Mouse (Mus musculus) inflammation-experienced regulatory T-cells, adult 6 months (primary cell): ENCODE results near the gene Aire. TPM values are rescaled to one million over a fixed set of nuclear protein-coding genes. Genes with fewer than 3 reads are reported as not detected.
A peak's percentile ranks its signal among the peaks of the same experiment; 100 is the strongest.
"Not testable (repeated sequence)": the region's sequence is repeated elsewhere in the genome, so short reads cannot be mapped to it uniquely, and the experiment has no call there.

Experiments
- ATAC-seq: one replicate; pipeline ENCODE4 v1.8.0; 2017
- polyA plus RNA-seq, 3 experiments: library from polyadenylated mRNA; unstranded; fragments of 100-300 nt; shearing (Covaris generic); gene quantifications; one replicate each; pipeline ENCODE4 v1.2.1; 2017

The Aire gene
- polyA plus RNA-seq, 3 experiments from 2014 or later, result 0.23 to 0.34 TPM; not detected in 1

- ATAC-seq, result no peak
Measured at GRCm38 (mm10) chr10:78049519-78050035, 6.2 kb upstream of the Aire start.

- ATAC-seq, result no peak
Measured at GRCm38 (mm10) chr10:78048061-78048730, 4.8 kb upstream of the Aire start.

- no peak for ATAC-seq
Measured at GRCm38 (mm10) chr10:78046388-78046787, 3.0 kb upstream of the Aire start.

- no peak for ATAC-seq
Measured at GRCm38 (mm10) chr10:78044531-78044930, 1.1 kb upstream of the Aire start.

- no peak for ATAC-seq
Measured at GRCm38 (mm10) chr10:78042697-78043405, 559 bp downstream of the Aire start.

- ATAC-seq, result no peak
Measured at GRCm38 (mm10) chr10:78042096-78042495, 1.3 kb downstream of the Aire start.

- ATAC-seq, result no peak
Measured at GRCm38 (mm10) chr10:78041647-78042046, 1.8 kb downstream of the Aire start, which contains the start of gene Dnmt3l. TSS of gene Dnmt3l (plus strand) at chr10:78041947.

GRCm38 (mm10) chr10:78037139-78037538, 6.3 kb downstream of the Aire start:
- no peak for ATAC-seq

- ATAC-seq, result no peak
Measured at GRCm38 (mm10) chr10:78031987-78032386, 11.4 kb downstream of the Aire start.

- ATAC-seq, result no peak
Measured at GRCm38 (mm10) chr10:78029080-78029479, 14.3 kb downstream of the Aire start.

- peak; percentile 92 for ATAC-seq
Measured at GRCm38 (mm10) chr10:78028129-78028528, 15.3 kb downstream of the Aire start.

- not testable (repeated sequence) for ATAC-seq
Measured at GRCm38 (mm10) chr10:78025453-78025852, 18.0 kb downstream of the Aire start.

GRCm38 (mm10) chr10:78019984-78020383, 23.4 kb downstream of the Aire start:
- ATAC-seq, result not testable (repeated sequence)

- ATAC-seq, result no peak
Measured at GRCm38 (mm10) chr10:78019291-78019690, 24.1 kb downstream of the Aire start.

GRCm38 (mm10) chr10:78018797-78019203, 24.6 kb downstream of the Aire start:
- ATAC-seq, result peak; percentile 99

GRCm38 (mm10) chr10:78016366-78016765, 27.0 kb downstream of the Aire start:
- ATAC-seq, result no peak

GRCm38 (mm10) chr10:78015489-78015888, 27.9 kb downstream of the Aire start:
- no peak for ATAC-seq

- no peak for ATAC-seq
Measured at GRCm38 (mm10) chr10:78012661-78013495, 30.5 kb downstream of the Aire start.

- ATAC-seq, result not testable (repeated sequence)
Measured at GRCm38 (mm10) chr10:78011116-78011515, 32.3 kb downstream of the Aire start.

- no peak for ATAC-seq
Measured at GRCm38 (mm10) chr10:78010335-78010734, 33.1 kb downstream of the Aire start.

- ATAC-seq, result no peak
Measured at GRCm38 (mm10) chr10:78009945-78010293, 33.5 kb downstream of the Aire start, which contains the start of gene Pfkl. TSS of gene Pfkl (minus strand) at chr10:78010083.

- ATAC-seq, result peak; percentile 91
Measured at GRCm38 (mm10) chr10:78009184-78009944, 34.0 kb downstream of the Aire start.
